Mouse (Mus musculus) CH12.LX (cell line): Measurements from ENCODE around the gene Gm6377. TPM values are rescaled to one million over a fixed set of nuclear protein-coding genes. Genes with fewer than 3 reads are reported as not detected.

Experiments used
- DNase-seq: peaks from one replicate; pipeline ENCODE4 v3.0.0-alpha.2; 2013; ENCODE audit errors: extremely low read depth
- H3K27ac ChIP-seq: 2 replicates; pipeline ENCODE4 v1.5.1; 2012; ENCODE audit warnings: low read depth, mild to moderate bottlenecking, control low read depth, moderate library complexity; ENCODE audit not compliant: insufficient read depth
- H3K27me3 ChIP-seq: replicated peaks from 2 replicates; pipeline ENCODE3; 2012; ENCODE audit warnings: inconsistent platforms
- H3K36me3 ChIP-seq, 2 experiments: replicated peaks in 1 of 2; 2 replicates each; pipeline versions ENCODE3 to v1.6.1; 2012; ENCODE audit warnings: inconsistent platforms in 1 of 2, low read length in 1 of 2, mild to moderate bottlenecking in 1 of 2, mixed read lengths in 1 of 2, moderate library complexity in 1 of 2; ENCODE audit not compliant: control insufficient read depth in 1 of 2, insufficient read depth in 1 of 2
- H3K4me1 ChIP-seq, 2 experiments: 2 replicates each; pipeline ENCODE4 v1.6.1; 2012; ENCODE audit warnings: inconsistent platforms in 1 of 2, moderate library complexity in 1 of 2; ENCODE audit not compliant: insufficient read depth in 2 of 2, control insufficient read depth in 1 of 2
- H3K4me2 ChIP-seq: 2 replicates; pipeline ENCODE4 v1.6.1; 2012; ENCODE audit warnings: low read depth, mild to moderate bottlenecking, control low read depth; ENCODE audit not compliant: poor library complexity, insufficient read depth, severe bottlenecking
- H3K4me3 ChIP-seq, 3 experiments: fragments of 150-350 bp in 1 of 3; sonication (generic) in 1 of 3; replicated peaks in 1 of 3; 2 replicates each; pipeline versions ENCODE3 to v1.5.1; 2011 to 2012; ENCODE audit warnings: low read depth in 2 of 3, low read length in 2 of 3, mild to moderate bottlenecking in 2 of 3, moderate library complexity in 2 of 3, control low read depth in 1 of 3, improper control_type of control experiment in 1 of 3, inconsistent platforms in 1 of 3, mixed read lengths in 1 of 3; ENCODE audit not compliant: poor library complexity in 1 of 3
- H3K79me2 ChIP-seq: replicated peaks from 2 replicates; pipeline ENCODE4 v1.6.1; 2012; ENCODE audit warnings: mild to moderate bottlenecking, moderate library complexity; ENCODE audit not compliant: control insufficient read depth, poor library complexity, insufficient read depth, severe bottlenecking; ENCODE audit errors: extremely low read depth
- H3K9ac ChIP-seq: 2 replicates; pipeline ENCODE4 v1.6.1; 2012; ENCODE audit warnings: low read depth, mild to moderate bottlenecking, control low read depth, moderate library complexity; ENCODE audit not compliant: insufficient read depth
- H3K9me3 ChIP-seq: replicated peaks from 2 replicates; pipeline ENCODE3; 2012; ENCODE audit warnings: low read length, inconsistent platforms, mixed read lengths
- CHD2 ChIP-seq: IDR thresholded peaks from 2 replicates; pipeline ENCODE4 v1.6.1; 2011; ENCODE audit warnings: low read length, improper control_type of control experiment
- CTCF ChIP-seq, 2 experiments: IDR thresholded peaks in 1 of 2; conservative IDR thresholded peaks in 1 of 2; 2 replicates each; pipeline ENCODE4 v1.5.1; 2011 to 2012; ENCODE audit warnings: low read depth in 2 of 2, low read length in 2 of 2, improper control_type of control experiment in 1 of 2, inconsistent platforms in 1 of 2, mild to moderate bottlenecking in 1 of 2, moderate library complexity in 1 of 2
- GABPA ChIP-seq: IDR thresholded peaks from 2 replicates; pipeline ENCODE4 v1.6.1; 2012; ENCODE audit warnings: low read depth, low read length, improper control_type of control experiment, inconsistent platforms; ENCODE audit not compliant: insufficient replicate concordance
- NELFE ChIP-seq: IDR thresholded peaks from 2 replicates; pipeline ENCODE4 v1.6.1; 2011; ENCODE audit warnings: low read depth, low read length, improper control_type of control experiment
- RAD21 ChIP-seq: IDR thresholded peaks from 2 replicates; pipeline ENCODE4 v1.6.1; 2011; ENCODE audit warnings: low read depth, mild to moderate bottlenecking, low read length, improper control_type of control experiment, moderate library complexity
- RCOR1 ChIP-seq: conservative IDR thresholded peaks from 2 replicates; pipeline ENCODE4 v1.6.1; 2012; ENCODE audit warnings: low read depth, mild to moderate bottlenecking, inconsistent platforms, low read length, improper control_type of control experiment
- SMC3 ChIP-seq: IDR thresholded peaks from 2 replicates; pipeline ENCODE4 v1.6.1; 2011; ENCODE audit warnings: low read depth, low read length, improper control_type of control experiment
- TBP ChIP-seq: conservative IDR thresholded peaks from 2 replicates; pipeline ENCODE4 v1.6.1; 2011; ENCODE audit warnings: low read depth, low read length, improper control_type of control experiment
- UBTF ChIP-seq: IDR thresholded peaks from 2 replicates; pipeline ENCODE4 v1.6.1; 2012; ENCODE audit warnings: low read depth, mild to moderate bottlenecking, inconsistent platforms, low read length, improper control_type of control experiment, moderate library complexity
- ZC3H11A ChIP-seq: IDR thresholded peaks from 2 replicates; pipeline ENCODE4 v1.6.1; 2012; ENCODE audit warnings: low read depth, mild to moderate bottlenecking, inconsistent platforms, low read length, improper control_type of control experiment
- ZKSCAN1 ChIP-seq: IDR thresholded peaks from 2 replicates; pipeline ENCODE4 v1.6.1; 2012; ENCODE audit warnings: low read depth, inconsistent platforms, low read length, improper control_type of control experiment, borderline replicate concordance
- ZNF384 ChIP-seq: IDR thresholded peaks from 2 replicates; pipeline ENCODE4 v1.6.1; 2012; ENCODE audit warnings: low read depth, low read length, improper control_type of control experiment, inconsistent platforms
- dilution Hi-C: fragments of 300-500 bp; cut with MboI; formaldehyde crosslinking; loops from 2 replicates; pipeline ENCODE4 v1.14.3; 2020; ENCODE audit warnings: low sequenced_read_pairs; ENCODE audit not compliant: extremely low pct_unique_long_range_greater_than_20kb, extremely low pct_ligation_motif_present
- in situ Hi-C: fragments of 300-500 bp; cut with MboI; formaldehyde crosslinking; loops from 3 replicates; pipeline ENCODE4 v1.14.3; 2019; ENCODE audit warnings: low sequenced_read_pairs, low pct_ligation_motif_present, low pct_unique_long_range_greater_than_20kb, mixed read lengths
- polyA plus RNA-seq: library from polyadenylated mRNA; unstranded; fragments of >175 nt; gene quantifications from 2 replicates; pipeline ENCODE4 v1.2.1, GENCODE M21; 2012; ENCODE audit warnings: low read depth; ENCODE audit not compliant: insufficient read length
- total RNA-seq, 2 experiments: library from RNA; depleted of rRNA; stranded (reverse); fragments of 300-350 nt in 1 of 2; fragments of >200 nt in 1 of 2; gene quantifications; 2 replicates each; pipeline ENCODE4 v1.2.3; 2012 to 2014

Gene Gm6377
- total and polyA plus RNA-seq, 3 experiments, result 0.34 to 1.2 (median 0.56) TPM

GRCm38 (mm10) chrX:109235383-109236036 is 39.0 kb downstream of the Gm6377 start:
- no peaks in the 10 kb centered on the region for H3K36me3 ChIP-seq
- dilution Hi-C loops (no loop called here), in situ Hi-C loops (no loop called here)
- no peak overlapping the region for H3K4me3 ChIP-seq
- H3K9ac ChIP-seq, result no peak overlapping the region
- no peak for DNase-seq
- H3K79me2 ChIP-seq, result no peaks in the 10 kb centered on the region
- TF ChIP-seq ZKSCAN1, result no peak
- no peak for TF ChIP-seq UBTF
- TF ChIP-seq GABPA, result no peak
- no peak for TF ChIP-seq CHD2
- no peak for TF ChIP-seq NELFE
- TF ChIP-seq RCOR1, result no peak
- no peak for TF ChIP-seq TBP
- H3K4me1 ChIP-seq, result no peaks in the 10 kb centered on the region
- no peak overlapping the region for H3K4me2 ChIP-seq
- H3K27ac ChIP-seq, result no peak overlapping the region
- no peaks in the 10 kb centered on the region for H3K9me3 ChIP-seq
- H3K27me3 ChIP-seq, result no peaks in the 10 kb centered on the region

DNA sequence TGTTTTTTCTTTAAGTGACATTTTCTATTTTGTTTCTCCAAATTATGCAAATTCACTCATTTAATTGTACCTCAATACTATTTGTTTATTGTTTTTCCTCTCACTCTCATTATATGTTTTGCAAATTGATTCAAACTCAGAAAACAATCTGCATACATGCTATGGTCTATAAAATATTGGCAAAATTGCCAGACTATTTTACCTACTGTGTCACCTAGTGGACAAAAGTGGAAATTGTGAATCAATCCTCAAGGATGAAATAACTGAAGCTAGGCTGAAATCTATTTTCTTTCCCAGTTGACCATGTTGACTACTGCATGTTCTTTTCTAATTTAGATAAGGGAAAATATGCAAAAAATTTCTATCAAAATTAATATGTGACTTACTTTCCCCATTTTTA is 41.6 kb downstream of the Gm6377 start:
- no peaks in the 10 kb centered on the region for H3K36me3 ChIP-seq
- in situ Hi-C loops, result no loop called here
- H3K27me3 ChIP-seq, result no peaks in the 10 kb centered on the region
- no peak overlapping the region for H3K4me2 ChIP-seq
- no peaks in the 10 kb centered on the region for H3K9me3 ChIP-seq
- peak; percentile 16 for DNase-seq
- no peaks in the 10 kb centered on the region for H3K4me1 ChIP-seq
- H3K79me2 ChIP-seq, result no peaks in the 10 kb centered on the region
- no peak overlapping the region for H3K27ac ChIP-seq
- no peak overlapping the region for H3K4me3 ChIP-seq
- dilution Hi-C loops, result no loop called here
- TF ChIP-seq GABPA, result no peak
- peak; percentile 79 for TF ChIP-seq RAD21
- no peak for TF ChIP-seq TBP
- TF ChIP-seq CTCF (conservative IDR thresholded peaks at IDR 0.05 in 1 of 2, IDR thresholded peaks at IDR 0.05 in 1 of 2; ENCODE audit: low read depth in 2 of 2, low read length in 2 of 2), result peak in 1 of 2 experiments; percentile 66; a peak in 2 of 4 replicates
- TF ChIP-seq SMC3, result peak; percentile 66
- peak; percentile 22; the same call in 1 of the 2 replicates for TF ChIP-seq ZC3H11A
- TF ChIP-seq ZNF384, result peak; percentile 31
- H3K9ac ChIP-seq, result no peak overlapping the region

Other genes starting within 250 kb of the Gm6377 start
- 8.0 and 8.2 TPM in 2 replicates for gene Hmgn5, start 183.4 kb upstream of the Gm6377 start, total RNA-seq (2012; rRNA removed)
- 7.6 and 9.6 TPM in 2 replicates for gene Hmgn5, start 183.4 kb upstream of the Gm6377 start, total RNA-seq (2014; rRNA removed)
- 116 and 124 TPM in 2 replicates for gene Hmgn5, start 183.4 kb upstream of the Gm6377 start, polyA plus RNA-seq
- 25.0 and 27.7 TPM in 2 replicates for gene Sh3bgrl, start 101.4 kb upstream of the Gm6377 start, total RNA-seq (2012; rRNA removed)
- gene Sh3bgrl, start 101.4 kb upstream of the Gm6377 start, total RNA-seq (2014; rRNA removed), result 148 and 154 TPM in 2 replicates
- gene Sh3bgrl, start 101.4 kb upstream of the Gm6377 start, polyA plus RNA-seq, result 82.5 and 130 TPM in 2 replicates